Mouse (Mus musculus): ENCODE measurements around the gene Dpp7.

Dpp7 gene

DNA sequence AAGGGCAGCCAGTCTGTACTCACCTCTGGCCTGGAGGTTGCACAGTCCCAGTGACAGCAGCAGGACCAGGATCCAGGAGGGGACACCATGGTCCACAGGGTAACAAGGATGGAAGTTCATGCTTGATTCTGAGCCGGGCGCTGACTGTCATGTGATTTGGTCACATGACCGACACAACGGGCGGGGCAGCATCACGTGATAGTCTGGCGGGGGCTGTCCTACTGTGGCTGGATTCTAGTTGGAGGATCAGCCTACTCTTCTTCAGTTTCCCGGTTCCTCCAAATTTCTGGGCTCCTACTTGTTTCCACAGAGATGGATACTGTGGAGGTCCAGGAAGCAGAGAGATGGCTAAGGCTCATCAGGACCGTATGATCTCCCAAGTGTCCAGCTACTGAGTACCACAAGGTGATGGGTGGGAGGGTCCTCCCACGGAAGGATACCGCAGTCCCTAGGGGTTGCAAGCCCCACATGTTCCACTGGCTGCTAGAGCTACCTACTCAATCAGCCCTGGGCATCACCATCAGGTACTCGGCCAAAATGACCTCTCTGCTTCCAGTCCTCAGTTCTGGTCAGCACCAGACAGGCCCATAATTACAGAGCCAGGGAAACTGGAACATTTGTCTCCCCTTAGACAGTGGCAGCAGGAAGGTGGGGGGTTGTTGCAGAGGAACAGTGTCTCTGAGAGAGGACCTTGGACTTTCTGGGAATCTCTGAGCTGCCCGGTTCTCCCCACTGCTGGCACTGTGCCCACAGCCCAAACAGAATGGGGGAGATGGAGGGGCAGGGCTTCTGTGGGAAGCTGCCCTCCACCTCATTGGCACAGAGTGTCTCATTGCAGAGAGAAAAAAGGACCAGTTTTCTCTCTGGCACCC lies at the start of gene Dpp7:
Gene Dpp7, minus strand, starts transcription at position 152 of the 872 bp plus-strand sequence.
- DNase-seq, result peak; percentile 86

GRCm38 (mm10) chr2:25403994-25404393 lies 47.8 kb upstream of the Dpp7 start:
- DNase-seq, result no peak

DNA sequence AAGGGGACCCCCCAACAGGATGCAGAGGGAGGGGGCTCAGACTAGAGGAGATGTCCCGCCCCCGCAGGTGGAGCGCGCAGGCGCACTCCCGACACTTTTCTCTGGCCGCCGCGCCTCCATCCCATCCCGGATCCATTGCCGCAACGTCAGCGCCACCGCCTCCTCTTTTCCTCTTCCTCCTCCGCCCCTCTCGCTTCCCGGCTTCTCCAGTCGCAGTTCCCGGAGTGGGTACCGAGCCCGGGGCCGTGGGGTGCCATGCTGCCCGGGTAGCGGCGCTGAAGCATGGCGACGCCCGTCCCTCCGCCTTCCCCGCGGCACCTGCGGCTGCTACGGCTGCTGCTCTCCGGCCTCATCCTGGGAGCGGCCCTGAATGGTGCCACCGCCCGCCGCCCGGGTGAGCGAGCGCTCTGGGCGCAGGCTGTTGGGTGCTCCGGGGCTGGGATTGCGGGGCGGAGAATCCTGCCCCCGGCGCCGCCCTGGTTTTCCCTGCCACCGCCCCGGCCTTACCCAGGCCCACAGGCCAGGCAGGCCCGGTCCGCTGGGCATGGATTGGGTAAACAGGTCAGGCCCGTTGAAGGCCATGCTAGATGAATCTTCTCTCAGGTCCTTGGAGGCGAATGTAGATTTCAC lies 46.9 kb upstream of the Dpp7 start:
- peak; percentile 25 for DNase-seq

DNA sequence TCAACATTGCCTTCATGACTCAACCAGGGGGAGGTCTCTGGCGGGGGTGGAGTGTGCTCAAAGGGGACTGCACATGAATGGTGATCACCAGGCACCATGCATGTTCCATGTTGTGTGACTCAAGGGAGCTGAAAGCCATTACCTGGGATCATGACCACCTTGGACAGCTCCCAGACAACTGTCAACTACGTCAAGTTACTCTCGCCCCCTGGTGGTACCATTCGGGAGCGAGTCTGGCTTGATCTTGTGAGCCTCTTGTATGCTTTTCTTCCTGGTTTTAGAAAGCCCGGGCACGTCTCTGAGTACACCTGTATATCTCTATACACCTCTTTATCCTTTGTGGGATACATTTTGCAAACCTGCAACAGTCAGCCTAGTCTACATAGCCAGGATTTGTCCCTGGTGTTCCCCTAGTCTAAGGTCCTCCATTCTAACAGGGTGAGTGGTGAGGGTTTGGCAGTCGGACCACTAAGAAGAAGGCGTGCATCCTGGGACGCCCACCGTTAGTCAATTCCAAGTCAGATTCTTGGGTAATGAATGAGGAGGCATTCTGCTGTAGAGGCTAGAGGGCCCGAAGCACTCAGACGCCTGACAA lies 46.3 kb upstream of the Dpp7 start:
- peak; percentile 83 for DNase-seq

- peak; percentile 59 for DNase-seq
Observed at GRCm38 (mm10) chr2:25400764-25401163, 44.6 kb upstream of the Dpp7 start.

DNA sequence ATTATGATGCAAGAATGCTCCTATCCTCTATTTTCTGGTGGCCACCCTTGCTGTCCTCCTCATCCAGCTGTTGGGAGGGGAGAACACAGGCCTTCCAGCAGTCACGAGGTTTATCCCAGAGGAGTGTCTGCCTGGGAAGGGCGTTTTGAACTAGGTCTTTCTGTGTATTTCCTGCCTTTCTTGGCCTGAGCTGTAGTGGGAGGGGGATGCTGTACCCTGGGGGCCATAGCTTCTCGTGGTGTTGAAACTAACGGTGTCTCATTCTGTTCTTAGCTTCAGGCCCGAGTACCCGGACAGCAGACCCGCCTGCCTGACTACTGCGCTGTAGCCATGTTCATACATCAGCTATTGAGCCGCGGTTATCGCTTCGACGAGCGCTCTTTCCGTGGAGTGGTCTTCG lies 44.1 kb upstream of the Dpp7 start:
- DNase-seq, result no peak

DNA sequence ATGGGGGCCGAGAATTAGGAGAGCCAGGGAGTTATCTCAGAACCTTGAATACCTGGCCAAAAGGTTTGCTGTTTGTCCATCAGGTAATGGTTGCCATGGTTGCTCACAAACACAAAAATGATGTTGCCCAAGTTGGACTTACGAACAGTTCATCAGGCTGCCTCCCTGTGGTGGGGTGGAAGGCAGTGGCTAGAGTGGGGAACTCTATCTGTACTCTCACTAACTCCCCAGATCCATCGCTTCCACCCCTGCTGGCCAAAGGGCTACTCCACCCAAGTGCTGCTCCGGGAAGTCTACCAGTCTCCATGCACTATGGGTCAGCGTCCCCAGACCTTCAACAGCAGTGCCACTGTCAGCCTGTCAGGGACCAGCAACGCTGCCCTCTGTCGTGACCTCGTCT lies 42.9 kb upstream of the Dpp7 start, which contains the start of gene Npdc1:
Gene Npdc1, plus strand, starts transcription at position 301 of the 400 bp plus-strand sequence.
- no peak for DNase-seq

GRCm38 (mm10) chr2:25398065-25398464 lies 41.9 kb upstream of the Dpp7 start:
- DNase-seq, result no peak

GRCm38 (mm10) chr2:25397010-25397409 lies 40.9 kb upstream of the Dpp7 start:
- no peak for DNase-seq

GRCm38 (mm10) chr2:25396597-25396983 lies 40.4 kb upstream of the Dpp7 start:
- DNase-seq, result no peak

- peak; percentile 47 for DNase-seq
Observed at GRCm38 (mm10) chr2:25395721-25396596, 39.8 kb upstream of the Dpp7 start, which contains the start of gene Entpd2. Gene Entpd2 (plus strand): TSS chr2:25395874.

GRCm38 (mm10) chr2:25394281-25395221 lies 38.4 kb upstream of the Dpp7 start:
- DNase-seq, result no peak

DNA sequence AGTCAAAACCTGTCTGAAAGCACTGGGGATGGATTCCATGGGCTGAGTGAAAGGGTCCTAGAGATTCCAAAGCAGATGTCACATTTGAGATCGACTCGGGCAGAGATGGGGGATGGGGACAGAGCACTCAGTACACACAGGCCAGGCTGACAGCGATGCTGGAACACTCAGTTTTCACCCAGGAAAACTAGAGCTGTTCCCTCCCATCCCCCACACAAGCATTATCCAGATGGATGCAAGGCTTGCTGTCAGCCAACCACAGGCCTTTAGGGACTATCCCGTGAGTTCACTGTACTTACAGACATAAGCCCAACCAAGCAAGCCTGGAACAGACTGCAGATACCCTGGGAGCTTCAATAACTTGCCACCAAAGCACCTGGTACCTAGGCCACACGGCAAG lies 35.1 kb upstream of the Dpp7 start:
- no peak for DNase-seq

- no peak for DNase-seq
Observed at GRCm38 (mm10) chr2:25384492-25384891, 28.3 kb upstream of the Dpp7 start.

- DNase-seq, result peak; percentile 46
Observed at GRCm38 (mm10) chr2:25376589-25376988, 20.4 kb upstream of the Dpp7 start.

- no peak for DNase-seq
Observed at GRCm38 (mm10) chr2:25373431-25373830, 17.3 kb upstream of the Dpp7 start.

GRCm38 (mm10) chr2:25372644-25373391 lies 16.7 kb upstream of the Dpp7 start:
- DNase-seq, result peak; percentile 69

GRCm38 (mm10) chr2:25371764-25372643 lies 15.8 kb upstream of the Dpp7 start, which contains the start of gene Sapcd2:
Gene Sapcd2 (plus strand): TSS chr2:25372321.
- DNase-seq, result peak; percentile 92

DNA sequence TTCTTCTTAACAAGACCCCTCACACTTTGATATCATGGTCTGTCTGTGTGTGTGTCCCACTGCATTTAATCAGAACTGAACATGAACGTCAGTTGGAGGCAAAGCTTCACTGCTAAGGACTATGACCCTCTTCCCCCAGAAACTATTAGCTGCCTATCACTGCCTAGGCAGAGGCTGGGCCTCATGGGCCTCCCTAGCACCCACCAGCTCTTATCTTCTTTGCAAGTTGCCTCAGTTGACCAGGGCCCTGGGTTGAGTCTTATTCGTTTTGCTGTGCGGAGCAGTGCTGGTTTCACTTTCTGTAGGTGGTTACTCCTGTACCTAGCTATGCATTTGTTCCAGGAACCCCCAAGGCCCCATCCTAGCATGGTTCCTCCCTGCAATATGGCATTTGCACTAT lies 13.8 kb upstream of the Dpp7 start:
- peak; percentile 73 for DNase-seq

Measured in liver (tissue).